Mouse (Mus musculus): ENCODE data around the gene Acan. TPM values are rescaled to one million over a fixed set of nuclear protein-coding genes. Genes with fewer than 3 reads are reported as not detected.

Gene Acan
- 0.49 and 0.51 TPM in 2 replicates for polyA plus RNA-seq (2015; fragmentation: Nextera tagmentation; extraction: Ambion mirVana)

GRCm38 (mm10) chr7:79053383-79053889, at the start of gene Acan:
Gene Acan (plus strand): TSS chr7:79053483.
- no peaks in the 10 kb centered on the region for H3K9me3 ChIP-seq
- no peak within 1 kb of the TSS for H3K27ac ChIP-seq
- peak within 1 kb of the TSS; percentile 23; the same call in 1 of the 2 replicates for H3K9ac ChIP-seq
- no peaks in the 10 kb centered on the region for H3K36me3 ChIP-seq
- H3K4me2 ChIP-seq (replicated peaks), result peak within 1 kb of the TSS; percentile 83
- whole genome bisulfite sequencing, result 2% methylated on average over 22 of the region's 23 CpGs
- H3K27me3 ChIP-seq (replicated peaks), result peaks cover 57% of the 10 kb centered on the region
- no peak for ATAC-seq
- H3K4me3 ChIP-seq (replicated peaks), result peak within 1 kb of the TSS; percentile 41
- peaks cover 13% of the 10 kb centered on the region for H3K4me1 ChIP-seq (replicated peaks)

- 67% methylated on average over 9 of the region's 9 CpGs for WGBS
- H3K4me2 ChIP-seq (replicated peaks), result no peak overlapping the region
- no peak overlapping the region for H3K4me3 ChIP-seq (replicated peaks)
- H3K27me3 ChIP-seq (replicated peaks), result no peaks in the 10 kb centered on the region
- H3K9me3 ChIP-seq, result no peaks in the 10 kb centered on the region
- H3K9ac ChIP-seq, result no peak overlapping the region
- ATAC-seq, result peak; percentile 62
- no peak overlapping the region for H3K27ac ChIP-seq
- no peaks in the 10 kb centered on the region for H3K36me3 ChIP-seq
- H3K4me1 ChIP-seq (replicated peaks), result no peaks in the 10 kb centered on the region
Measured at GRCm38 (mm10) chr7:79021293-79021905, 31.9 kb upstream of the Acan start.

DNA sequence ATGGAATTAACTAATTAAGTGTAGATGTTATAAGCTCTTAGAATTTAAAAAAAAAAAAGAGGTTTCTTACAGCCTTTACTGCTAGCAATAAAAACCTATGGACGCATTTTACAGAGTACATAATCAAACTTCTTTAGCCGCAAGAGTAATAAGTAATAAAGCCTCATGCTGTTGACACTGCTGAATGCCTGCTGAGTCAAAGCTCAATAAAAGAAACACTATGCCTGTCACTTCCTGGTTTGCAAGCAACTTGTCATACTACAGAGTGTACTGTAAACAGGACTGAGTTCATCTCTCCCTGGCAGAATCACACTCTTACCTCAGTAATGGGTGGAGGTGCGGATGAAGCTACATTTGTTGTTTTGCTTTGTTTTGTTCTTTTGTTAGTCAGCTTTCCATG, 24.1 kb upstream of the Acan start:
- H3K9me3 ChIP-seq, result no peaks in the 10 kb centered on the region
- WGBS, result 74% methylated on average over 3 of the region's 3 CpGs
- no peak overlapping the region for H3K9ac ChIP-seq
- no peak overlapping the region for H3K4me3 ChIP-seq (replicated peaks)
- H3K27ac ChIP-seq, result no peak overlapping the region
- H3K27me3 ChIP-seq (replicated peaks), result no peaks in the 10 kb centered on the region
- no peaks in the 10 kb centered on the region for H3K36me3 ChIP-seq
- H3K4me1 ChIP-seq (replicated peaks), result no peaks in the 10 kb centered on the region
- peak; percentile 71; the same call in 1 of the 2 replicates for ATAC-seq
- H3K4me2 ChIP-seq (replicated peaks), result no peak overlapping the region

DNA sequence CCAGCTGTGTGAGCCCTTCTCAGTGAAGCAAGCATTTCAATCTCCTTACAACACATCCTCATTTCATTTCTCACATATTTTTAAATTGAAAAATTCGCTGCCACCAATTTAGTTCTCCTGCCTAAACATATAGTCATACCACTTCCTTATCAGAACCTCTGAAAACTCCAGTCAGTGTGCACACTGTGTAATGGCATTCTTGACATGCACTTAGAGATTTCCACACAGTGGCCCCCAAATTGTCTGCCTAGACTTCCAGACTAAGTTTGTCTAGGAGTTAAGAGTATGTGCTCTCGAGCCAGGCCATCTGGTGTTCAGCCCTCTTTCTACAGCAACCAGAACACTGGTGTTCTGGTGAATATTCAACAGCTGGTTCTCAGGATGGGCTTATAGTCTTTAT, 19.5 kb upstream of the Acan start:
- Histone ChIP-seq H3K27ac (no peak overlapping the region), H3K4me1 (replicated peaks) (no peaks in the 10 kb centered on the region), H3K36me3 (no peaks in the 10 kb centered on the region), H3K4me2 (replicated peaks) (no peak overlapping the region), H3K4me3 (replicated peaks) (no peak overlapping the region), H3K9me3 (no peaks in the 10 kb centered on the region), H3K9ac (no peak overlapping the region), H3K27me3 (replicated peaks) (no peaks in the 10 kb centered on the region)
- 59% methylated on average over 2 of the region's 2 CpGs for WGBS
- ATAC-seq, result no peak

- ATAC-seq, result no peak
- Histone ChIP-seq H3K27me3 (replicated peaks) (no peaks in the 10 kb centered on the region), H3K4me2 (replicated peaks) (no peak overlapping the region), H3K9ac (no peak overlapping the region), H3K4me1 (replicated peaks) (no peaks in the 10 kb centered on the region), H3K4me3 (replicated peaks) (no peak overlapping the region), H3K9me3 (no peaks in the 10 kb centered on the region), H3K36me3 (no peaks in the 10 kb centered on the region), H3K27ac (no peak overlapping the region)
- WGBS, result 92% methylated on average over 2 of the region's 2 CpGs
Measured at GRCm38 (mm10) chr7:79034521-79034920, 18.8 kb upstream of the Acan start.

DNA sequence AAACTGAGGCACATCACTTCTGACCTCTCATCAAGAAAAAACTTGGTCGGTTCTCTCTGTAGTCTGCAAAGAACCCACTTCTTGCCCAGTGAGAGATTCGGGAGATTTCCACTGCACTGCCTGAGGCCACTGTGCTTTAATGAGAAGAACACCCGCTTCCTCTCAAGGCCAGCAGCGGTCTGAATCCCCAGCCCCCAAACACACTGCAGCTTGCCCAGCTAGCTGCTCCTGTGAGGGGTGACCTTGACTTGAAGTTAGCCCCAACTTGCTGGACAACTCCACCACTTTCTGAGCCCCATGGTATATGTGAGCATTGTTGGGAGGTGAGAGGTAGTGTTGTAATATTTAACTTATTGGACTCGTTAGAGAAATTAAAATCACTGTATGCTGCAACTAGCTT, 1.2 kb upstream of the Acan start:
- H3K27me3 ChIP-seq (replicated peaks), result peaks cover 57% of the 10 kb centered on the region
- 28% methylated on average over 5 of the region's 5 CpGs for WGBS

DNA sequence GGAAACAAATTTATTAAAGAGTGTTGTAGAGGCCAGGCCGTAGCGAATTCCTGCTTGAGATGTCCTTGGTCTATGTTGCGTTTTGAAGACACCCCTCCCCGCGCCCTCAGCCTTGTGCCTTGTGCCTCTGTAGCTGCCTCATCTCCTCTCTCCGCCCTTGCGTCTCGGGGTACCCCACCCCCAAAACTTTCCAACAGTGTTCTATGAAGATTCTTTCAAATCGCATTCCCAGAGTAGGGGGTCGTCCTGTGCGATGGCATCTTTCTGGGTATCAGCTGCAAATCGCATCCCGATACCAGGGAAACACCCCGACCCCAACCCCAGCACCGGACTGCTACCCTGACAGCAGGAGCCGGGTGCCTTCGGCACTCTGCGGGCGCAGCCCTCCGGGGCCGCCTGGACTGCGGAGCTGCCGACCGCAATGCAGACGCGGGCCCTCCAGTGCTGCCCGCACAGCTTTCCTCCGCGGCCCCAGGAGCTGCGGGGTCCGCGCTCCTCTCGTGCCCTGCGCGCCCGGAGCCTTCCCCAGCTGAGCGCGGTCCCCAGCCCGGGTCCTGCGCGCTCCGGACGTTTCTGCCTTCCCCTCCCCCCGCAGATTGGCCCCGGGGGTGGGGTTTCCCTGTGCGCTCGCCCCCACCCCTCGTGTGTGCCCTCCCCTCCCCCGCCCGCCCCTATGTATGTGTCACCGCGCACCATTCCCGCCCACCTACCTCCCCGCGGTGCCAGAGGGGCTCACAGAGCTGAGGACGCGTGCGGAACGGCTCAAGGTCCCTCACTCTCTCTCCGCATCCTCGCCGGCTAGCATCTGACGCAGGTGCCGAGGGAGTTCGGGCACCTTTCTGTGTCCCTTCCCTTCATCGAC, 531 bp upstream of the Acan start:
- Histone ChIP-seq H3K27ac (no peak overlapping the region), H3K27me3 (replicated peaks) (peaks cover 57% of the 10 kb centered on the region)
- WGBS, result 3% methylated on average over 59 of the region's 66 CpGs

More for the DNA sequence above, 1.2 kb upstream of the Acan start:
- H3K27ac ChIP-seq, result no peak overlapping the region
- H3K9ac ChIP-seq, result no peak overlapping the region
- ATAC-seq, result no peak
- H3K4me1 ChIP-seq (replicated peaks), result peaks cover 13% of the 10 kb centered on the region
- no peaks in the 10 kb centered on the region for H3K36me3 ChIP-seq
- no peak overlapping the region for H3K4me3 ChIP-seq (replicated peaks)
- no peak overlapping the region; the same call in 1 of the 2 replicates for H3K4me2 ChIP-seq (replicated peaks)
- no peaks in the 10 kb centered on the region for H3K9me3 ChIP-seq

GRCm38 (mm10) chr7:79054111-79054510, 828 bp downstream of the Acan start:
- H3K4me1 ChIP-seq (replicated peaks), result peaks cover 13% of the 10 kb centered on the region
- no peak overlapping the region for H3K4me3 ChIP-seq (replicated peaks)
- H3K9ac ChIP-seq, result no peak overlapping the region
- ATAC-seq, result no peak
- no peaks in the 10 kb centered on the region for H3K9me3 ChIP-seq
- 18% methylated on average over 13 of the region's 13 CpGs for WGBS
- no peaks in the 10 kb centered on the region for H3K36me3 ChIP-seq
- H3K27me3 ChIP-seq (replicated peaks), result peaks cover 57% of the 10 kb centered on the region
- H3K27ac ChIP-seq, result no peak overlapping the region
- no peak overlapping the region for H3K4me2 ChIP-seq (replicated peaks)

More for the DNA sequence above, 531 bp upstream of the Acan start:
- peak overlapping the region; percentile 41 for H3K4me3 ChIP-seq (replicated peaks)
- H3K4me2 ChIP-seq (replicated peaks), result peak overlapping the region; percentile 83
- peak; percentile 43; the same call in 1 of the 2 replicates for ATAC-seq
- no peaks in the 10 kb centered on the region for H3K36me3 ChIP-seq
- H3K9me3 ChIP-seq, result no peaks in the 10 kb centered on the region
- H3K4me1 ChIP-seq (replicated peaks), result peaks cover 13% of the 10 kb centered on the region
- peak overlapping the region; percentile 23; the same call in 1 of the 2 replicates for H3K9ac ChIP-seq

DNA sequence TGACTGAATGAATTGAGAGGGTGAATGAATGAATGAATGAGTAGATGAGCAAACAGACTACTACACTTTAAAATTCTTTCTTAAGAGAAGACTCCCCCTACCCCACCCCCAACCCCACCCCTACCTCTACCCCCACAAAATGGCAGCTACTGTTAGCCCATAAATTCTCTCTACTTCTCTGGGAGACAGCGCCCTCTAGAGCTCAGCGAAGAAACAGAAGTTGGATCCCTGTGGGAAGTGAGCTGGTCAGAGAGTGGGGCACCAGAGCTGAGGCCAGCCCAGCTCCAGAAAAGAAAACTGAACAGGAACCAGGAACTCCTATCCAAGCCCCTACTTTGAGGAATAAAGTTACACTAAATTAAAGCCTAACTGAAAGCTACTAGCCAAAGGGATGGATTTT, 5.3 kb downstream of the Acan start:
- peaks cover under 1% of the 10 kb centered on the region for H3K4me1 ChIP-seq (replicated peaks)

DNA sequence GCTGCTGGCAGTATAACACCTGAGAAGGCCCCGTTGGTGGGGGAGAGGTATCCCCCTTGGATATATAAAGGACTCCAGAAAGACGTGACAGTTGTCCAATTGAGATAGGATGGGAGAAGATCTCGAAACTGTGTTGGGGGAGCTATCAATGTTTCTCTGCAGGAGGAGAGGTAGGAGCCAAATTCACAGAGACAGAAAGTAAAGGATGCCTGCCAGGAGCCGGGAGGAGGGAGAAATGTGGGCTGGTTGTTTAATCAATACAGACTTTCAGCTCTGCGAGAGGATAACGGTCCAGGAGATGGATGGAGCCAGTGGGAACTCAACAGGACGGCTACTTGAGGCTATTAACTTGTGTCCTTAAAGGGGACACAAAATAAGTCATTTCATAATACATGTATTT, 14.2 kb downstream of the Acan start:
- Histone ChIP-seq H3K4me3 (replicated peaks) (no peak overlapping the region), H3K27ac (no peak overlapping the region), H3K36me3 (no peaks in the 10 kb centered on the region), H3K4me2 (replicated peaks) (no peak overlapping the region), H3K27me3 (replicated peaks) (no peaks in the 10 kb centered on the region), H3K4me1 (replicated peaks) (no peaks in the 10 kb centered on the region), H3K9me3 (no peaks in the 10 kb centered on the region), H3K9ac (no peak overlapping the region)
- no peak for ATAC-seq
- WGBS, result 56% methylated on average over 7 of the region's 7 CpGs

More for the DNA sequence above, 5.3 kb downstream of the Acan start:
- no peak overlapping the region for H3K4me2 ChIP-seq (replicated peaks)
- WGBS, result 23% methylated on average over 2 of the region's 2 CpGs
- H3K4me3 ChIP-seq (replicated peaks), result no peak overlapping the region
- no peak overlapping the region for H3K9ac ChIP-seq
- no peaks in the 10 kb centered on the region for H3K9me3 ChIP-seq
- H3K27me3 ChIP-seq (replicated peaks), result peaks cover 21% of the 10 kb centered on the region
- no peaks in the 10 kb centered on the region for H3K36me3 ChIP-seq
- no peak for ATAC-seq
- no peak overlapping the region for H3K27ac ChIP-seq

GRCm38 (mm10) chr7:79068231-79068630, 14.9 kb downstream of the Acan start:
- no peak for ATAC-seq
- Histone ChIP-seq H3K4me3 (replicated peaks) (no peak overlapping the region), H3K27me3 (replicated peaks) (no peaks in the 10 kb centered on the region), H3K9me3 (no peaks in the 10 kb centered on the region), H3K4me2 (replicated peaks) (no peak overlapping the region), H3K27ac (no peak overlapping the region), H3K9ac (no peak overlapping the region), H3K36me3 (no peaks in the 10 kb centered on the region), H3K4me1 (replicated peaks) (no peaks in the 10 kb centered on the region)
- WGBS, result 51% methylated on average over 4 of the region's 4 CpGs

DNA sequence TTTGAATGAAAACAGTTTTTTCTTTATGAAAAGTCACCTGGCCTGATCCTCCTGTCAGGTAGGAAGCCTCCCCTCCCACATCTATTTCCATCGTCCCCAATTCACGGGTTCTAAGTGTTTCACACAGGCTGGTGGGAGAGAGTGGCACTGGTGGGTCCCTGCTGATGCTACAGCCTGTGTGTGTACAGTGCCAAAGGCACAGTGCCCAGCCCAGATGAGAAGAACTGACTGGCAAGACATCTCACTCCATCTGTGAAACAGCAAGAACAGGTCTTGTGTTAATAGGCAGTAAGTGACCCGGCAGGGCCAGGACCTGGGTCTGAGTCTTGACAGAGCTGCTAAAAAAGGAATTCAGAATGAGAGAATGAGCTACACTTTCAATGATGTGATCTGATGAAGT, 25.9 kb downstream of the Acan start:
- no peaks in the 10 kb centered on the region for H3K27me3 ChIP-seq (replicated peaks)
- no peak overlapping the region for H3K4me3 ChIP-seq (replicated peaks)
- no peak overlapping the region for H3K27ac ChIP-seq
- ATAC-seq, result no peak
- H3K9ac ChIP-seq, result no peak overlapping the region
- no peaks in the 10 kb centered on the region for H3K36me3 ChIP-seq
- no peaks in the 10 kb centered on the region for H3K9me3 ChIP-seq
- H3K4me2 ChIP-seq (replicated peaks), result no peak overlapping the region
- H3K4me1 ChIP-seq (replicated peaks), result no peaks in the 10 kb centered on the region
- 67% methylated on average over 3 of the region's 3 CpGs for WGBS

All from intestine, embryonic 15.5 days (tissue).